Mouse (Mus musculus) CH12F3 (cell line): ENCODE measurements around the gene Tefm.
"Not testable (repeated sequence)": the region's sequence is repeated elsewhere in the genome, so short reads cannot be mapped to it uniquely, and the experiment has no call there.

ENCODE experiments used
- in situ Hi-C: fragments of 300-500 bp; cut with MboI; formaldehyde crosslinking; loops from 2 replicates; pipeline ENCODE4 v1.14.3; 2020; ENCODE audit warnings: low sequenced_read_pairs

The Tefm gene

DNA sequence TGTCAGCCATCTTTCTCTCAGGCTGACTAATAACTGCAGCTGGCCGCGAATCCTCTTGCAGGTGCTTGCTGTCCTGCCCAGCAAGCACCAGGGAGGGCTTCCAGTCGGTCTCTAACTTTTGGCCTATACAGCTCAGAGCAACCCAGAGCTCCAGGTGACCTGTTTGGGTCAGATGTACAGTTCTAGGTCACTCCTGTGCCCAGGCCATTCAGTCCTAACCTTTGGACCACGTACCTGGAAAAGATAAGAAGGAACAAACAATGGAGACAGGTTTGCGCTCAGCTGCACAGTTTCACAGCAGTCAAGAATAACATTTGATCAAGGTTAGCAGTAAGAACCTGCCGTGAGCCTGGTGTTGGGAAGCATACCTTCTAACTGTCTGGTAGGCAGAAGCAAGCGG is 17.0 kb upstream of the Tefm start:
- in situ Hi-C loops, result no loop called here

- in situ Hi-C loops, result no loop called here
Measured at GRCm38 (mm10) chr11:80156841-80157240, 14.9 kb upstream of the Tefm start.

DNA sequence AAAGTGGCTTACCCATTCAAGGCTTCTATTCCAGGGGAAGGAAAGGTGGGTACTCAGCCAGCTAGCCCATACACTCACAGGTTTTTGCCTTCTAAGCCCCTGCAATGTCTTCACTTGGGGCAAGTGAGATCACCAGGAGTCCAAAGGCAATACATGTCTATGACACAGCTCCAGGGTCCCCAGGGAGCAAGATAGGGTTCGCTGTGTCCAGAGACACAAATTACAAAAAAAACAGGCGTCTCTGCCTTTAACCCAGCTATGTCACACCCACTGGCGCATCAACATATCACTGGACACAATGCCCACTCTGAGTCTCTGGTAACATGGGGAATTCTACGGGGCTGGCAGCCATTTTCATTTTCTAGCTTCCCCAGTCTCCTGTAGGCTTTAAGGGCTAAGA is 14.0 kb upstream of the Tefm start:
- in situ Hi-C loops, result no loop called here

GRCm38 (mm10) chr11:80155541-80155940 is 13.6 kb upstream of the Tefm start:
- in situ Hi-C loops, result no loop called here

- in situ Hi-C loops, result no loop called here
Measured at GRCm38 (mm10) chr11:80154501-80154900, 12.5 kb upstream of the Tefm start.

GRCm38 (mm10) chr11:80153857-80154495 is 12.0 kb upstream of the Tefm start, which contains the start of gene Adap2:
Gene Adap2 (plus strand): TSS chr11:80154105.
- in situ Hi-C loops, result no loop called here

DNA sequence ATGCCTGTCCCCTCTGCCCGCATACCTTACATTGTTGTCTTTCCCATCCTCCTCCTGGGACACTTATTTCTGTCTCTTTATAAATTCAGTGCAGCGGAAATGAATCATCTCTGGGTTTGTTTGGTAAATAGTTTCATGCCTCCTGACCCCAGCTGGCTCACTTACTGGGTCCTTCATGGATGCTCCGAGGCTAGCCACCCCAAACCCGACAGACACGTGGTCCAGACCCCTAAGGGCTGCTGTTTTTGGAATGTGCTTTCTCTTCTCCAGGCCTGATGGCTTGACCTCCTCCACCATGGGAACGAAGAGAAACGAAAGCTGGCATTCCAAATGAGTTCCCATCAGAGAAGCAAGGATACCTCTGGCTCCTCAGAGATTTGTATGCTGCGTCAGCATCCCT is 10.4 kb upstream of the Tefm start:
- in situ Hi-C loops, result no loop called here

DNA sequence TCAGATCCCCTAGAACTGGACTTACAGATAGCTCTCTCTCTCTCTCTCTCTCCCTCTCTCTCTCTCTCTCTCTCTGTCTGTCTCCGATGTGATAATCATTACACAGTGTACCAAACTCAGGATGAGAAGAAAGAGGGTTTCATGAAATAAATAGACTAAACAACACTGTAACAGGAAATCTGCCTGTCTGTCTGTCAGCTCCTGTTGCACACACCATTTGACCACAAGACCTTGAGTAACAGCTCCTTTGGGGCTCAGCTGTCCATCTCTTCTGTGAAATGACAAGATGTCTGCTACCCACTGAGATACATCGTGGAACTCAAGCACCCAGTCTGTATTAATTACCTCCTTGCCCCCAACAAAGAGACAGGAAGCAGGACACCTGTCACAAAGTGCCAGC is 9.6 kb upstream of the Tefm start:
- in situ Hi-C loops, result no loop called here

DNA sequence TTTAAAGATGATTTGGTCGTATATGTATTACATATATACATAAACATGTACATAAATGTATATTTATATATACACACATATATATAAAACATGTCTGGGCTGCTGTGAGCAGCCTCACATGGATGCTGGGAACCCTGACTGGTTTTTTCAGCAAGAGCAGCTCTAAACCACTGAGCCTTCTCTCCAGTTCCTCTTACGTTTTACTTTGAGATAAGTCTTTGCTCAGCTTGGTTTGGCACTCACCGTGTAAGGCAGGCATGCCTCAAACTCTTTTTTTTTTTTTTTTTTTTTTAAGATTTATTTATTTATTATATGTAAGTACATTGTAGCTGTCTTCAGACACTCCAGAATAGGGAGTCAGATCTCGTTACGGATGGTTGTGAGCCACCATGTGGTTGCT is 8.6 kb upstream of the Tefm start:
- in situ Hi-C loops, result no loop called here

- in situ Hi-C loops, result no loop called here
Measured at GRCm38 (mm10) chr11:80149412-80150023, 7.5 kb upstream of the Tefm start.

GRCm38 (mm10) chr11:80148974-80149373 is 7.0 kb upstream of the Tefm start:
- in situ Hi-C loops, result not testable (repeated sequence)

DNA sequence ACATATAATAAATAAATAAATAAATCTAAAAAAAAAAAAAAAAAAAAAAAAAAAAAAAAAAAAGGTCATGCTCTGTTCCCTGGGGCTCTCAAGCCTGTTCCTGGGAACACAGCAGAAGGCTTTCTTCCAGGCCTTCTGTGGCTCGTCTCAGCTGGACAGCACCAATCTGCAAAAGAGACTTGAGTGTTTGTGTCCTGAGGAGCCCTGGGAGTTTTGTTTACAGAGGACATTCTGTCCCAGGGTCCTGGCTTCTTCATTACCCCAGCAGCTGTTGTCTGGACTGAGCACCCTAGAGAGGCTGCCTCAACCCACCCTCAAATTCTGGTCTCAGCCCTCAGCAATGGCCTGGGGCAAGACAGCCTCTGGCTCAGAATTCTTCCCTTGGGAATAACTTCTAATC is 6.3 kb upstream of the Tefm start:
- in situ Hi-C loops, result no loop called here

- in situ Hi-C loops, result no loop called here
Measured at GRCm38 (mm10) chr11:80147748-80148147, 5.8 kb upstream of the Tefm start.

- in situ Hi-C loops, result no loop called here
Measured at GRCm38 (mm10) chr11:80145787-80146275, 3.9 kb upstream of the Tefm start.

DNA sequence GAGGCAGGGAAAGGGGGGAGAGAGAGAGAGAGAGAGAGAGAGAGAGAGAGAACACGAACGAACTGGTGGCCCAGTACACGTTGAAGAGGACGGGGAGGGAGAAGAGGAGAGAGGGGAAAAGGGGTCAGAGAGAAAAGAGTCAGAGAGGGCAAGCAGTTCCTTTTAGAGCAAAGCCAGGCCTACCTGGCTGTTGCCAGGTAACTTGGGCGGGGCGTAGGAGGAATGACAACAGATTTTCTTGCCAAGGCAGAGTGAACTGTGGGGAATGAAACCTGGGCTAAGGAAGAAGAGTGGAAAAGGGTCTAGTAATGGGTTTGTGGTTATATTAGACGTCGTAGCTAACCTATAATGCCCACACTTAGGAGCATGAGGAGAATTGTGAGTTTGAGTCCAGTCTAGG is 897 bp upstream of the Tefm start:
- in situ Hi-C loops, result no loop called here

- in situ Hi-C loops, result no loop called here
Measured at GRCm38 (mm10) chr11:80137773-80138172, 4.2 kb downstream of the Tefm start.

GRCm38 (mm10) chr11:80136786-80137185 is 5.2 kb downstream of the Tefm start:
- in situ Hi-C loops, result no loop called here

DNA sequence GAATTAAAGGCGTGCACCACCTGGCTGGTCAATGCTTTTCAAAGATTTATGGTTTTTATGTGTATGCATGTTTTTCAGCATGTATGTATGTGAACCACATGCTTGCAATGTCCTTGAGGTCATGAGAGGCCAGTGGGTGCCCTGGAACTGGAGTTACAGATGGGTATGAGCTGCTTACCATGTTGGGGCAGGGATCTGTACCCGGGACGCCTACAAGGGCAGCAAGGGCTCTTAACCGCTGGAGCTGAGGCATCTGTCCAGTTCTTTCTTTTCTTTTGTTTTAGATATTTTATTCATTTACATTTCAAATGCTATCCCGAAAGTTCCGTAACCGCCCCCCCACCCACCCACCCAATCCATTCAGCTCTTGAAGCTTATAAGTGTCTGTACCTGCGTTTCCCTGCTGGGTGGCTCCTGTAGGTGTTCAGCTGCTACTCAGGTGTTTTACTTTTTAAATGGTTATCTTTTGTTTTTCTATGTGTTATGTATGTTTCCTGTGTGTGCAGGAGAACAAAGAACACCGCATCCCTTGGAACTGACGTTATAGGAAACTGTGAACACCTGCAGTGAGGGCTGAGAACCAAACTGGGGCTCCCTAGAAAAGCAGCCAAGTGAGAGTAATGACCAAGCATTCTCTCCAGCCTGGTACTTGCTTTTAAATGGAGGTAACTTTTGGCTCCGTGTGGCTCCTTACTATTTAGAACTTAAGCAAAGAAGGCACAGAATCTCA is 5.9 kb downstream of the Tefm start:
- in situ Hi-C loops, result no loop called here

- in situ Hi-C loops, result no loop called here
Measured at GRCm38 (mm10) chr11:80134744-80135143, 7.2 kb downstream of the Tefm start.

- in situ Hi-C loops, result no loop called here
Measured at GRCm38 (mm10) chr11:80132050-80132449, 9.9 kb downstream of the Tefm start.

DNA sequence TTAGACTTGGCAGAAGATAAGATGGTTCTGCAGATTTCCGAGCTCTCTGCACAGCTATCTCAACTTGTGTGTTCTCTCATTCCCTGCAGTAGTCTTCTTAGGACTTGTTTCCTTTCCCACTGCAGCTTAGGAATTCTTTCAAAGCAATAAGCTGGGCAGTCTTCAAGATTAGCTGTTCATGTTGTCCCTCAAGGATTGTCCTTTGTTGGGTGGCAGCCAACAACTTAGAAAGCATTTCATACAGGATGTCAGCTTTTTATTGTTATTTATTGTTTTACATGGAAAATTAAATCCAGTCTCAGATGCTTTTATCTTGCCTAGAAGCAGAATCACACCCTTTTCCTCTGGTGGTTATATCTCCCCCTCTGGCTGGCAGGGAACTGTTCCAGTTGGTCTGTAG is 25.6 kb downstream of the Tefm start:
- in situ Hi-C loops, result no loop called here

DNA sequence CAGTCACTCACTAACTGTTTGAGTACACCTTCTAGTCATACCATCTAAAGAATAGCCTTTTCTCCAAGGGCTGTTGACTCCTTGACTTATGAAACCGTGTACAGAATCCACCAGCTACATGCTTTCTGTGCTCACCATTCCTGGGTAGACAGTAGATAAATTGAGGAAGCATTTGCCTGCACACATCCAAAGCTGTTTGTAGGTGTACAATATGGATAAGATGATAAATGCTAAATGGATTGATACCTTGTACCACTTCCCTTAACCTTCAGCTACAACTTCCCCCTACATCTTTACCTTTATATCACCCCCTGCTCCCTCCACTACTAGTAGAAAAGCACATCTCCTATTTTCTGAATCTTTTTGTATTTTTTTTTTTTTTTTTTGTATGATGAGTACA is 37.6 kb downstream of the Tefm start:
- in situ Hi-C loops, result no loop called here
